Mouse (Mus musculus) MEL (cell line): ENCODE measurements at regions not wholly inside any gene's neighbourhood (a gene's known extent, or its start where the extent isn't known, plus 50 kb on each side); places are given as distances from the start of the nearest gene placed in this dataset.

ENCODE experiments used
- DNase-seq: peaks from one replicate; pipeline ENCODE4 v3.0.0; 2011; ENCODE audit warnings: low read depth, low spot score
- H3K27ac ChIP-seq: 2 replicates; pipeline ENCODE4 v1.5.1; 2012; ENCODE audit warnings: low read depth, mild to moderate bottlenecking, control low read depth, low read length, moderate library complexity; ENCODE audit not compliant: control insufficient read depth
- H3K27me3 ChIP-seq, 2 experiments: fragments of 150-350 bp in 1 of 2; sonication (generic) in 1 of 2; 2 replicates each; pipeline ENCODE4 v1.6.1; 2012; ENCODE audit warnings: low read length in 2 of 2, mild to moderate bottlenecking in 2 of 2, improper control_type of control experiment in 1 of 2, moderate library complexity in 1 of 2; ENCODE audit not compliant: insufficient read depth in 2 of 2, control insufficient read depth in 1 of 2
- H3K36me3 ChIP-seq, 2 experiments: 2 replicates each; pipeline ENCODE4 v1.6.1; 2012 to 2014; ENCODE audit warnings: low read length in 2 of 2, improper control_type of control experiment in 1 of 2, inconsistent platforms in 1 of 2, mild to moderate bottlenecking in 1 of 2; ENCODE audit not compliant: insufficient read depth in 2 of 2, control insufficient read depth in 1 of 2
- H3K4me1 ChIP-seq, 2 experiments: fragments of 150-350 bp in 1 of 2; sonication (generic) in 1 of 2; 2 replicates each; pipeline ENCODE4 v1.6.1; 2012; ENCODE audit warnings: low read length in 2 of 2, improper control_type of control experiment in 1 of 2, mild to moderate bottlenecking in 1 of 2; ENCODE audit not compliant: insufficient read depth in 2 of 2, control insufficient read depth in 1 of 2
- H3K4me3 ChIP-seq, 2 experiments: fragments of 150-350 bp in 1 of 2; sonication (generic) in 1 of 2; 2 replicates each; pipeline ENCODE4 v1.5.1; 2012; ENCODE audit warnings: low read depth in 2 of 2, low read length in 2 of 2, mild to moderate bottlenecking in 2 of 2, moderate library complexity in 2 of 2, control low read depth in 1 of 2, improper control_type of control experiment in 1 of 2; ENCODE audit not compliant: control insufficient read depth in 1 of 2, insufficient read depth in 1 of 2
- H3K79me2 ChIP-seq: 2 replicates; pipeline ENCODE4 v1.6.1; 2012; ENCODE audit warnings: mild to moderate bottlenecking, low read length, moderate library complexity; ENCODE audit not compliant: control insufficient read depth, poor library complexity, insufficient read depth
- H3K9ac ChIP-seq: 2 replicates; pipeline ENCODE4 v1.6.1; 2012; ENCODE audit warnings: low read depth, mild to moderate bottlenecking, control low read depth, low read length, moderate library complexity; ENCODE audit not compliant: control insufficient read depth, poor library complexity, severe bottlenecking
- H3K9me3 ChIP-seq: fragments of 150-350 bp; sonication (generic); replicated peaks from 2 replicates; pipeline ENCODE4 v1.6.1; 2012; ENCODE audit warnings: mild to moderate bottlenecking, low read length, improper control_type of control experiment, moderate library complexity; ENCODE audit not compliant: insufficient read depth
- BHLHE40 ChIP-seq: IDR thresholded peaks from 2 replicates; pipeline ENCODE4 v1.6.1; 2012; ENCODE audit warnings: low read depth, mild to moderate bottlenecking, inconsistent platforms, low read length, improper control_type of control experiment, borderline replicate concordance
- CTCF ChIP-seq, 3 experiments: IDR thresholded peaks in 2 of 3; conservative IDR thresholded peaks in 1 of 3; 2 replicates each; pipeline ENCODE4 v1.5.1; 2011 to 2012; ENCODE audit warnings: low read length in 3 of 3, low read depth in 2 of 3, mild to moderate bottlenecking in 2 of 3, improper control_type of control experiment in 1 of 3, inconsistent platforms in 1 of 3, mixed read lengths in 1 of 3, moderate library complexity in 1 of 3; ENCODE audit not compliant: control insufficient read depth in 1 of 3, insufficient read depth in 1 of 3, poor library complexity in 1 of 3, severe bottlenecking in 1 of 3
- ETS1 ChIP-seq: IDR thresholded peaks from 2 replicates; pipeline ENCODE4 v1.6.1; 2012; ENCODE audit warnings: low read depth, mild to moderate bottlenecking, inconsistent platforms, low read length, improper control_type of control experiment, moderate library complexity
- MAFK ChIP-seq: IDR thresholded peaks from 2 replicates; pipeline ENCODE4 v1.6.1; 2011; ENCODE audit warnings: low read depth, mild to moderate bottlenecking, low read length, improper control_type of control experiment, borderline replicate concordance
- MAX ChIP-seq: IDR thresholded peaks from 2 replicates; pipeline ENCODE4 v1.6.1; 2011; ENCODE audit warnings: low read length, improper control_type of control experiment
- MEF2A ChIP-seq: IDR thresholded peaks from 2 replicates; pipeline ENCODE4 v1.6.1; 2014; ENCODE audit warnings: low read depth, mild to moderate bottlenecking, inconsistent platforms, low read length, improper control_type of control experiment; ENCODE audit not compliant: poor library complexity, insufficient replicate concordance, severe bottlenecking; ENCODE audit errors: extremely low read depth
- MXI1 ChIP-seq: IDR thresholded peaks from 2 replicates; pipeline ENCODE4 v1.6.1; 2011; ENCODE audit warnings: mild to moderate bottlenecking, low read depth, low read length, improper control_type of control experiment
- MYC ChIP-seq: IDR thresholded peaks from 2 replicates; pipeline ENCODE4 v1.6.1; 2011; ENCODE audit warnings: low read depth, mild to moderate bottlenecking, low read length, improper control_type of control experiment, moderate library complexity
- NRF1 ChIP-seq: IDR thresholded peaks from 2 replicates; pipeline ENCODE4 v1.6.1; 2014; ENCODE audit warnings: low read depth, mild to moderate bottlenecking, inconsistent platforms, low read length, improper control_type of control experiment, moderate library complexity; ENCODE audit not compliant: poor library complexity, insufficient read depth, severe bottlenecking
- RCOR1 ChIP-seq: IDR thresholded peaks from 2 replicates; pipeline ENCODE4 v1.6.1; 2012; ENCODE audit warnings: low read depth, mild to moderate bottlenecking, inconsistent platforms, low read length, improper control_type of control experiment
- TAL1 ChIP-seq: IDR thresholded peaks from 2 replicates; pipeline ENCODE4 v1.6.1; 2012; ENCODE audit warnings: mild to moderate bottlenecking, inconsistent platforms, low read length, moderate library complexity, mixed read lengths
- TBP ChIP-seq: IDR thresholded peaks from 2 replicates; pipeline ENCODE4 v1.8.0; 2011; ENCODE audit warnings: low read depth, low read length, improper control_type of control experiment
- USF1 ChIP-seq: IDR thresholded peaks from 2 replicates; pipeline ENCODE4 v1.6.1; 2014; ENCODE audit warnings: low read depth, mild to moderate bottlenecking, inconsistent platforms, low read length, improper control_type of control experiment, moderate library complexity
- USF2 ChIP-seq, 2 experiments: IDR thresholded peaks; 2 replicates each; pipeline ENCODE4 v1.6.1; 2011 to 2012; ENCODE audit warnings: improper control_type of control experiment in 2 of 2, low read length in 2 of 2, borderline replicate concordance in 1 of 2, inconsistent platforms in 1 of 2, low read depth in 1 of 2, mild to moderate bottlenecking in 1 of 2; ENCODE audit not compliant: insufficient read depth in 1 of 2
- ZNF384 ChIP-seq: IDR thresholded peaks from 2 replicates; pipeline ENCODE4 v1.6.1; 2012; ENCODE audit warnings: low read depth, mild to moderate bottlenecking, inconsistent platforms, low read length, improper control_type of control experiment

GRCm38 (mm10) chr2:166427390-166427789, 271.9 kb upstream of the Sulf2 start:
- Histone ChIP-seq H3K27me3 (no peaks in the 10 kb centered on the region), H3K27ac (no peak overlapping the region), H3K9me3 (no peaks in the 10 kb centered on the region), H3K79me2 (no peaks in the 10 kb centered on the region), H3K4me1 (no peaks in the 10 kb centered on the region), H3K36me3 (no peaks in the 10 kb centered on the region), H3K9ac (no peak overlapping the region), H3K4me3 (no peak overlapping the region)
- TF ChIP-seq RCOR1 (no peak), NRF1 (no peak), CTCF (IDR thresholded peaks at IDR 0.05 in 2 of 3, conservative IDR thresholded peaks at IDR 0.05 in 1 of 3; ENCODE audit: control insufficient read depth in 1 of 3, insufficient read depth in 1 of 3, low read depth in 2 of 3, low read length in 3 of 3, poor library complexity in 1 of 3, severe bottlenecking in 1 of 3) (no peak), BHLHE40 (no peak), MAFK (no peak), ZNF384 (no peak), USF1 (no peak), MEF2A (no peak), MXI1 (no peak)
- DNase-seq: no peak

GRCm38 (mm10) chr2:166426960-166427359, 271.5 kb upstream of the Sulf2 start:
- Histone ChIP-seq H3K27ac (no peak overlapping the region), H3K79me2 (no peaks in the 10 kb centered on the region), H3K36me3 (no peaks in the 10 kb centered on the region), H3K9me3 (no peaks in the 10 kb centered on the region), H3K4me1 (no peaks in the 10 kb centered on the region), H3K9ac (no peak overlapping the region), H3K4me3 (no peak overlapping the region), H3K27me3 (no peaks in the 10 kb centered on the region)
- DNase-seq: no peak
- no peak for TF ChIP-seq TAL1
- no peak for TF ChIP-seq MAX
- no peak for TF ChIP-seq USF1

DNA sequence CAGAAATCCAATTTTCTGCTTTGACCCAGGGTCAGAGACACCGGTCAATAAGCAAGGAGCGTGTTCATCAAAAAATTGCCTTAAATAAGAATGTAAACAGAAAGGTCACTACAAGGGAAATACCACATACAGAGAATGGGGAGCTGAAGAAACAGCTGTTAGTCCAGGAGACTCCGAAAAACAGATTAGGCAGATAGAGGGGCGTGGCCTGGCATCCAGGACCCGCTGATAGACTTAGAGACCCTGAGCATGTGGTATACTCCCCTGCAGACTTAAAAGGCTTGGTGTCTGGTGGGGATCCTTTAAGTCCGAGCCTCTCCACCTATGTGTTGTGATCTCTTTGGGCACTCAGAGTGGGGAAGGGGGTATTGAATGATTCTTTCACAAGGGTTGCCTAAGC, 271.0 kb upstream of the Sulf2 start:
- H3K9me3 ChIP-seq: no peaks in the 10 kb centered on the region
- TF ChIP-seq USF2 (IDR thresholded peaks at IDR 0.05; ENCODE audit: borderline replicate concordance in 1 of 2, insufficient read depth in 1 of 2, low read depth in 1 of 2, low read length in 2 of 2): no peak
- TF ChIP-seq ETS1: no peak
- no peak for TF ChIP-seq MYC
- TF ChIP-seq TBP: no peak
- TF ChIP-seq, all 39 proteins: peak for 0
- Histone ChIP-seq H3K36me3 (no peaks in the 10 kb centered on the region), H3K9ac (no peak overlapping the region), H3K27me3 (no peaks in the 10 kb centered on the region), H3K27ac (no peak overlapping the region), H3K79me2 (no peaks in the 10 kb centered on the region), H3K4me3 (no peak overlapping the region), H3K4me1 (no peaks in the 10 kb centered on the region)
- DNase-seq: no peak
